Mouse (Mus musculus) fibroblast of lung, adult 2 months (primary cell): Measurements from ENCODE around the gene B3gntl1.

Experiments used
- DNase-seq: peaks from one replicate; pipeline ENCODE4 v3.0.0-alpha.2; 2011; ENCODE audit warnings: low read depth

Gene B3gntl1

GRCm38 (mm10) chr11:121648166-121648565 lies 24.8 kb downstream of the B3gntl1 start:
- DNase-seq: no peak

- DNase-seq: peak; percentile 29
Measured at GRCm38 (mm10) chr11:121647321-121647720, 25.6 kb downstream of the B3gntl1 start.

GRCm38 (mm10) chr11:121645394-121645793 lies 27.6 kb downstream of the B3gntl1 start:
- no peak for DNase-seq

- DNase-seq: no peak
Measured at GRCm38 (mm10) chr11:121641501-121642145, 31.3 kb downstream of the B3gntl1 start.

GRCm38 (mm10) chr11:121636646-121637045 lies 36.3 kb downstream of the B3gntl1 start:
- DNase-seq: no peak

- no peak for DNase-seq
Measured at GRCm38 (mm10) chr11:121631410-121631809, 41.5 kb downstream of the B3gntl1 start.

GRCm38 (mm10) chr11:121630406-121630805 lies 42.5 kb downstream of the B3gntl1 start:
- no peak for DNase-seq

- no peak for DNase-seq
Measured at GRCm38 (mm10) chr11:121629529-121629928, 43.4 kb downstream of the B3gntl1 start.

GRCm38 (mm10) chr11:121627521-121627920 lies 45.4 kb downstream of the B3gntl1 start:
- DNase-seq: no peak

GRCm38 (mm10) chr11:121625007-121625406 lies 47.9 kb downstream of the B3gntl1 start:
- no peak for DNase-seq

GRCm38 (mm10) chr11:121617371-121617770 lies 55.6 kb downstream of the B3gntl1 start:
- no peak for DNase-seq

GRCm38 (mm10) chr11:121616501-121616900 lies 56.5 kb downstream of the B3gntl1 start:
- no peak for DNase-seq

- DNase-seq: no peak
Measured at GRCm38 (mm10) chr11:121615961-121616485, 56.9 kb downstream of the B3gntl1 start.

- no peak for DNase-seq
Measured at GRCm38 (mm10) chr11:121610976-121611375, 62.0 kb downstream of the B3gntl1 start.

GRCm38 (mm10) chr11:121605604-121606003 lies 67.3 kb downstream of the B3gntl1 start:
- no peak for DNase-seq

- DNase-seq: peak; percentile 42
Measured at GRCm38 (mm10) chr11:121601422-121601821, 71.5 kb downstream of the B3gntl1 start.

- no peak for DNase-seq
Measured at GRCm38 (mm10) chr11:121597254-121597653, 75.7 kb downstream of the B3gntl1 start.

GRCm38 (mm10) chr11:121581856-121582255 lies 91.1 kb downstream of the B3gntl1 start:
- no peak for DNase-seq
